ENCODE assay signal across 13 mouse cellular contexts in the genomic region with DNA sequence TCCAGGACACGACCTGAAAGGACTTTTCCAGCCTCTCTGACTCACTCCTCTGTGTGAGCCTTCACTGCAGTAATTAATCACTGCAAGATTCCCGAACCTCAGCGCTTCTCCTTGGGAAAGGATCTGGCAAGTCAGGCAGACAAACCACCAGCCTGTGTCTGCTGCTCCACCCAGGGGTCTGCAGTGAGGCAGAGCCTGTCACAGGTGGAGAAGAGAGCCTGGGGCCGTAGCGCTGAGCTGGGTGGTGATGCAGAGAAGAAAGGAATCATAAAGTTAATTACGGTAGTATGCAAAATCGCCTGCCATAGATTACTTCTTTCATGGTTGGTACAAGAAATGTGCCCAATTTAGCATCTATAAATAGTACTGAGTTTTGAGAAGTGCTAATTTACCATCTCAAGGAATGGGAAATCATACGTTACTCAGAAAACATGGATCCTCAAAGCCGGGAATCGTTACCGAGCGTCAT. TPM values are rescaled to one million over a fixed set of nuclear protein-coding genes. Genes with fewer than 3 reads are reported as not detected.
DNase-seq lines count a peak whose midpoint lies in the region; ATAC-seq and TF ChIP-seq lines count a peak whose summit lies in the region.
"Had no signal": no experiment of that assay in that cellular context is flagged by ENCODE, and none has a peak within 500 bp of the region (broad histone marks: within the 10 kb centered on the region; RNA-seq: fewer than 3 reads in every experiment).

No protein-coding gene starts in this region.

- no peak for TF ChIP-seq CTCF in brain, embryonic 14.5 days (IDR thresholded peaks at IDR 0.05; ENCODE audit: borderline replicate concordance, extremely low read depth, insufficient read depth, insufficient read length)

- intact Hi-C loops in left cerebral cortex, postnatal 25 days (cut with DNase I): no loop called here

- no peaks in the 10 kb centered on the region for H3K36me3 ChIP-seq in neural tube, embryonic 12.5 days
- H3K36me3 ChIP-seq: G1E had no signal

- no peak for ATAC-seq in cerebellum, adult (ENCODE audit: insufficient number of reproducible peaks, low FRiP score, low TSS enrichment)
- ATAC-seq in neural tube, embryonic 12.5 days (ENCODE audit: low FRiP score, low read depth): peak; percentile 75; the same call in 1 of the 2 replicates

- H3K4me2 ChIP-seq in neural tube, embryonic 12.5 days (replicated peaks): 0 out of 2 replicates have a peak overlapping the region, but pooled peaks have one; percentile 18

- H3K4me3 ChIP-seq in neural tube, embryonic 12.5 days: no peak overlapping the region

- no peaks in the 10 kb centered on the region for H3K27me3 ChIP-seq in neural tube, embryonic 12.5 days (replicated peaks)

- DNase-seq in cerebellum, postnatal 10 days: peak; percentile 14 to 22
- DNase-seq in left cerebral cortex, postnatal 25 days (ENCODE audit: low spot score in 2 of 2): peak; percentile 24 to 42
- DNase-seq in left cerebral cortex, adult 9 months (ENCODE audit: low spot score in 2 of 2): no peak
- DNase-seq in brain, embryonic 14.5 days (ENCODE audit: low read depth): peak; percentile 62
- DNase-seq in natural killer cell, adult 2 months (ENCODE audit: low spot score in 2 of 2): no peak
- no peak for DNase-seq in gastrocnemius, postnatal 4 days (ENCODE audit: low spot score in 2 of 2)
- DNase-seq: cerebellum, postnatal 36 days; heart, adult 11 months; lung, postnatal 14 days; thymus, postnatal 25 days had no signal

- 26% methylated on average over 12 of the region's 12 CpGs for WGBS in neural tube, embryonic 12.5 days

- no peaks in the 10 kb centered on the region for H3K9me3 ChIP-seq in neural tube, embryonic 12.5 days

- no peak for TF ChIP-seq POLR2A in brain, embryonic 14.5 days (IDR thresholded peaks at IDR 0.05; ENCODE audit: borderline replicate concordance, extremely low read depth, insufficient read depth, insufficient read length, poor library complexity, severe bottlenecking)

- peaks cover 7% of the 10 kb centered on the region; the same call in 1 of the 2 replicates for H3K4me1 ChIP-seq in neural tube, embryonic 12.5 days

- no peak overlapping the region for H3K27ac ChIP-seq in neural tube, embryonic 12.5 days

- no peak overlapping the region for H3K9ac ChIP-seq in neural tube, embryonic 12.5 days

RNA-seq across cellular contexts. Expression of a gene that starts 9.6 kb away (rescaled TPM):
- 10 to 100 TPM; 44.7 to 50.8 TPM for total RNA-seq in left cerebral cortex, postnatal 25 days (2021)
- polyA plus RNA-seq in brain, embryonic 14.5 days (2012; rRNA removed): 72.4 and 95.3 TPM in 2 replicates
- polyA plus RNA-seq in neural tube, embryonic 12.5 days (2016; fragmentation: Nextera tagmentation; extraction: Ambion mirVana): 190 and 210 TPM in 2 replicates
- total RNA-seq in gastrocnemius, postnatal 4 days (2021): 10 to 100 TPM; 36.0 to 36.4 TPM

RNA-seq across cellular contexts. Expression of a gene that starts 52.9 kb away (rescaled TPM):
- total RNA-seq in left cerebral cortex, postnatal 25 days (2021): 100 to 1,000 TPM; 204 to 227 TPM
- 66.3 and 122 TPM in 2 replicates for polyA plus RNA-seq in brain, embryonic 14.5 days (2012; rRNA removed)
- polyA plus RNA-seq in neural tube, embryonic 12.5 days (2016; fragmentation: Nextera tagmentation; extraction: Ambion mirVana): 31.3 and 34.3 TPM in 2 replicates
- total RNA-seq in gastrocnemius, postnatal 4 days (2021): under 1 TPM; 0.29 to 0.31 TPM
- polyA plus RNA-seq: G1E had no signal

Comparison
In these comparisons a context has a peak if more than half of its experiments do, and no peak if none do; other contexts are left out.
1. DNase-seq: peak in cerebellum, postnatal 10 days (2 of 2), left cerebral cortex, postnatal 25 days (2 of 2) and brain, embryonic 14.5 days (single experiment); none in left cerebral cortex, adult 9 months (0 of 2), natural killer cell, adult 2 months (0 of 2) and gastrocnemius, postnatal 4 days (0 of 2).
2. RNA of a gene that starts 52.9 kb away (total RNA-seq): 204 to 227 TPM in left cerebral cortex, postnatal 25 days; 0.29 to 0.31 TPM in gastrocnemius, postnatal 4 days; every median in the first group is over 100 times any median in the second.